Mouse (Mus musculus) c-Kit-negative CD71-positive TER-119-positive erythroid progenitor cells, embryonic 14.5 days (primary cell): ENCODE results near the gene Armcx5.
"Not testable (repeated sequence)": the region's sequence is repeated elsewhere in the genome, so short reads cannot be mapped to it uniquely, and the experiment has no call there.

Experiments
- DNase-seq: peaks from one replicate; pipeline ENCODE4 v3.0.0-alpha.2; 2013; ENCODE audit warnings: low read depth, low spot score

Armcx5 gene

DNA sequence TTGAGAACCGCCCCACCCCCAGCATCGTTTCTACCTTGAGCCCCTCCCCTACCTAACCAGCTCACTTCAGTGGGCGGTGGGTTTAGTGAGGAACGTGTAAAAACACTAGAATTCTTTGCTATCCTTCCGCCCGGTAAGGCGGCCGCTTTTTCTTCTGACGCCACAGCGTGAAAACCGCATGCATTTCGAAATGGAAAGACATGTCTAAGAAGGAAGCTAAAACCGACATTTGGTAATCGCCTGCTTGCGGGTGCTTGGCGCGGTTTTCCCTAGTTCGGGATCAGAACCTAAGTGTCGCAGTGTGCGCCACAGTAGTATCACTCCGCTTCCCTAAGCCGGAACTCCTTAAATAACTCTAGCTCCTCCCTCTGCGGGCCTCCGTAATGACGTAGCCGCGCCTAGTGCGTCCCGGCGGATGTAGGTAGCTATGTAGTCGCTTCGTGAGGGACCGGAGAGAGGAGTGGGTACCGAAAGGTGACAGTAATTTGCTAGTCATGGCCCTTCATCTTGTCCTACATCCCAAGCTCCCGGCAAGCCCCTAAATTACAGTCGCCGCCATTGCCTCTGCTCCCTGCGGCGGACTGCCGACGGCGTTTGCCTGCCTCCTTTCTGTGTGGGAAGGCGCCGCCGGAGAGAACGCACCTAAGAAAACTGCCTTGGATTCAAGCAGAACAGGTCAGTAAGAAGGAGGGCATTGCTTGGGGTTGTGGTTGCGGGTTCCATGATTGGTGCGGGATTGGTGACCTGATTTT, at the start of gene Armcx5, which contains the start of gene Gprasp1:
TSS of gene Armcx5 (plus strand) at position 430 of the 752 bp plus-strand sequence.
TSS of gene Gprasp1 (plus strand) at position 430 of the 752 bp plus-strand sequence.
- peak; percentile 71 for DNase-seq

GRCm38 (mm10) chrX:135693633-135694032, 48.9 kb upstream of the Armcx5 start, which contains the start of gene Tcp11x2:
Gene Tcp11x2 (minus strand): TSS chrX:135693790.
- DNase-seq = no peak

DNA sequence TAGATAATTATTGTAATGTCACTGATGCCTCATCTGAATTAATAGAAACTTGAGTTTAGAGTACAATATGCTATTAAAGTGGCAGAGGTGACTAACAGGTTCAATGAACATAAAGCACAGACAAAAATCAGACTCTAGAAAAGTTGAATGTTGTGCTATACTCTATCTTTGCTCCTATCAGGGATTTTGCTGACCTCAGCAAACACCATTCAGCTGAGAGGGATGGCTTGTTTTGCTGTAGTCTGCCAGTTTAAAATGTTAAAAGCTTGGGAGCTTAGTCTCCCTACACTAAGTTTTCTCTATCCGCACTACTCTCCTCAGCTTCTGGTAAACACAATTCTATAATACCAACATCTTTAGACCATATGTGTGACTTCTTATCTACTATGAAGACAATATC, 39.4 kb upstream of the Armcx5 start:
- no peak for DNase-seq

DNA sequence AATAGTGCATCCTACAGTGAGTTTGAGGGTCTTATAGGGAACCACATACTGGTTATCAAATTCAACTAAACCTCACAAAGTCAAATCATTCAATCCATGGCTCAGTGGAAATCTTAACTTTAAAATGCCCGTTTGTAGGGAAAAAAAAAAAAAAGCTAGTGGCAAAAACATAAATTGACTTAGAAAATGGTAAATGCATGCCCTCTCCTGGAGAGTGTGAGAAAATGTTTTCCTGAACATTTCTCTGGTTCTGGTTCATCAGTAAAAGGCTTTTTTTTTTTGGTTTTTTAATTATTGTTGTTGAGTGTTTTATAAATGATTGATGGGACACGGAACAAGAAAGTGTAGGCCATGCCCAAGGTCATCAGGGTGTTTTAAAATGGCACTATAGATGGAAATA, 38.2 kb upstream of the Armcx5 start:
- DNase-seq = no peak

DNA sequence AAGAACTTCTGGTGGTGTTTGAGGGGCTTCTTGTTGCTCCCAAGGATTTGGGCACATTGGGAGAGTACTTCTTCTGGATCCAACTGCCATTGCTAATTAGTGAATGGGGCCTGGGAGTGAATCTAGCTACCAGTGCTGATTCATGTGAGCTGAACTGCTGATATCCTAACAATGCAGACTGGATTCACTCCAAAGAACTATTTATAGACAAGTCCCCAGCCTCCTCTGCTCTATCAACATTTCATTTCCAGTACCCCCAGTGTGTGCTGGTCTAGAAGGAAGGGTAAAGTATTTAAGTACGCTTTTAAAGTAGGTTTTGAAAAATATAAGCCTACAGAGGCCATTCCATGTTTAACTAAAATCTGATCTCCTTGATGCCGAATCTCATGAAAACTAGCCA, 29.7 kb upstream of the Armcx5 start:
- no peak for DNase-seq

DNA sequence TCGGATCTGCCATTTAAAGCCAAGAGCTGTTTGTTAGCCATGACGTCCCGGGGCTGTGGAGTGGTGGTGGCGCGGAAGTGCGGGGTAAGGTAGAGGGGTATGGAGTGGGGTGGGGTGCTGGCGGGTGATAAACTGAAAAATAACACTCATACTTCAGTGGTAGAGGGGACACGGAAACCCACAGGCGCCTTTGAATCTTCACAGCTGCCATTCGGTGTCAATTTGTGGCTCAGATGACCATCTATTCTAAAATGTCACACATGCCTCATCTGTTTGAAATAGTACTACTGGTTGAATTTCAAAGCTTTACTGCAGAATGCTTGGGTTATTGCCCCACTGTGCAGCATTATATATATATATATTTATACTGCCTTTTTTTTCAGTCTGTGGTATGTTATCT, 17.4 kb upstream of the Armcx5 start, which contains the start of gene Tmsb15a:
TSS of gene Tmsb15a (minus strand) at position 101 of the 400 bp plus-strand sequence.
- DNase-seq = no peak

DNA sequence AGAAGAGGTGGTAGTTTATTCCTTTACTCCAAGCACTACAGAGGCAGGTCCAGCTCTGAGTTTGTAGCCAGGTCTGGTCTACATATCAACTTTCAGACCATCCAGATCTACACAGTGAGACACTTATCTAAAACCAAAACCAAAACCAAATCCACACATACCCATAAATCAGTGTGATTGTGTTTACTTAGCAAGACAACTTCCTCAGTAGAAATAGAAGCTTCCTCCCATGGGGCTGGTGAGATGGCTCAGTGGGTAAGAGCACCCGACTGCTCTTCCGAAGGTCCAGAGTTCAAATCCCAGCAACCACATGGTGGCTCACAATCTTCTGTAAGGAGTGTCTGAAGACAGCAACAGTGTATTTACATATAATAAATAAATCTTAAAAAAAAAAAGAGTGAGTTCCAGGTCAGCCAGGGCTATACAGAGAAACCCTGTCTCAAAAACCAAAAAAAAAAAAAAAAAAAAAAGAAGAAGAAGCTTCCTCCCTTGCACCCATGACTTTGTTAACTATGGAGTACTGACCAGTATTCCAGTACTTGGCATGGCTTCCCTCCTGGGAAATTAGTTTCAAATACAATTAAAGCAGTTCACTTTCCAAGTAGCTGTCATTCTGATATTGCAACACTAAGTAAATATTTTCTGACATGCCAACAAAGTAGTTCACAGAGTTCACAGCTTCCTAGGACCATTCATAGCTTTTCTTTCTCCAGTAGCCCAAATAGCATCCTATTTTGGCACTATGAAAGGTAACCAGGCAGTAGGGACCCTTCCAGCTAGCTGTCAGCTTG, 3.6 kb upstream of the Armcx5 start:
- DNase-seq = no peak

GRCm38 (mm10) chrX:135743056-135743355, 473 bp downstream of the Armcx5 start:
- DNase-seq = no peak

DNA sequence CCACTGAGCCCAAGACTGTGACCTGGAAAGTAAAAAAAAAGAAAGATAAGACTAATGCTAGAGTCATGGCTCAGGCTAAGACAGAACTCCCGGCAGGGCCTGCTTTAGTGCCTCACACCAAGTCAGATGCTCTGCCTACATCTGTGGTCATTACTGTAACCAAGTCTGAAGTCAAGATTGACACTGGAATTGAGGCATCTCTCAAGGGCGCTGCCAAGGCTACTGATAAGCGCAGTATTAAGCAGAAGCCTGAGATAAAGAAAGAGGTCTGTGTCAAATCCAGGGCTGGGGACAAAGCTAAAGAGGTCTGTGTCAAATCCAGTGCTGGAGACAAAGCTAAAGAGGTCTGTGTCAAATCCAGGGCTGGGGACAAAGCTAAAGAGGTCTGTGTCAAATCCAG, 2.8 kb downstream of the Armcx5 start:
- not testable (repeated sequence) for DNase-seq

DNA sequence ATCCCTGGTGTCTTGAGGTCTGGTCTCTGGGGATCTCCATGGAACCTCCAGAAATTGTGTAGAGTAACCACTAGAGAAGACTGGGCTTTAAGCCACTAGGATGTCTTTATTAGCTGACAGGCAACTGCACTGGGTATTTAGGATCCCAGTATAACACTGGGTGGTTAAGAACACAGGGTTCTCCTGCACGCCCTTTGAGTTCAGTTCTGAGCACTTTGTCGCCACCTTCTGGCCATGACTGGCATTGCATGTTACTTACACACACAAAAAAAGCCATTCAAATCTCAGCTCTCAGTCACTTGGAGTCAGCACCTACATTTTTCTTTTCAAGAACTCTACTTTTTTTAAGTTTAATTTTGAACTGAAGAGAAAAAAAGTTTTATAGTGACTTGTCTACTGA, 10.3 kb downstream of the Armcx5 start:
- peak; percentile 42 for DNase-seq

- DNase-seq = no peak
Measured at GRCm38 (mm10) chrX:135761707-135762106, 19.2 kb downstream of the Armcx5 start.

DNA sequence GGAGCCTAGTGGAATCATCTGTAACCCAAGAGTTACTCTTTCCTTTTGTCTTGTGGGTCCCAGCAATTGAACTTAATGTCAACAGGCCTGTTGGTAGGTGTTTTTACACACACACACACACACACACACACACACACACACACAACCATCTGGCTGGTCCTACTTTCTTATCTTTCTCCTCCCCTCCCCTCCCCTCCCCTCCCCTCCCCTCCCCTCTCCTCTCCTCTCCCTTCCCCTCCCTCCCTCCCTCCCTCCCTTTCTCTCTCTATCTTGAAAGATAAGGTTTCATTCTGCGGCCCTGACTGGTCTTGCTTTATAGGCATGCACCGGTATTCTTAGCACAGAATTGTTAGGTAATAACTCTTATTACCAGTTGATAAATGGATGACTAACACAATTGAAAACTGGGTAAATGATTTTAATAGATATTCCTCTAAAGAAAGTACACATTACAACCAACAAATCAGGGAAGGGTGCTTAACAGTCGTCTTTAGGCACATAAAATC, 25.6 kb downstream of the Armcx5 start:
- no peak for DNase-seq

GRCm38 (mm10) chrX:135768565-135768964, 26.0 kb downstream of the Armcx5 start:
- DNase-seq = no peak

- DNase-seq = no peak
Measured at GRCm38 (mm10) chrX:135791536-135791935, 49.0 kb downstream of the Armcx5 start.

DNA sequence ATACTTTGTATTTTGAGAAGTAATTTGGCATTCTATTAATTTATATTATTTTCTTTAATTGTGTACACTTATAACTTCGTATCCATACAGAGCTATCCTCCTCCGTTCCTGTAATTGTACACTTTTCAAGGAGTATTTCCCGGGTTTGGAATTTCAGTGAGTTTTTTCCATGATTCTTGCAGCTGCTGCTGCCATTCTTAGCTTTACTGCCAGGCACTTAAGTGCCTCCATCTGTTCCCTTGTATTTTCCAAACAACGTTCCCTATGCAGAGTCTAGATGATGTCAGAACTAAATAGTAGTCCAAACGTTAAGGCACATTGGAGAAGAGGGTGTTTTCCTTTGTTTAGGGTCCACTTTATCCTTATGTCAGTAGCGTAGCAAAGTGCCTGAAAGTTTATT, 49.8 kb downstream of the Armcx5 start:
- no peak for DNase-seq

DNA sequence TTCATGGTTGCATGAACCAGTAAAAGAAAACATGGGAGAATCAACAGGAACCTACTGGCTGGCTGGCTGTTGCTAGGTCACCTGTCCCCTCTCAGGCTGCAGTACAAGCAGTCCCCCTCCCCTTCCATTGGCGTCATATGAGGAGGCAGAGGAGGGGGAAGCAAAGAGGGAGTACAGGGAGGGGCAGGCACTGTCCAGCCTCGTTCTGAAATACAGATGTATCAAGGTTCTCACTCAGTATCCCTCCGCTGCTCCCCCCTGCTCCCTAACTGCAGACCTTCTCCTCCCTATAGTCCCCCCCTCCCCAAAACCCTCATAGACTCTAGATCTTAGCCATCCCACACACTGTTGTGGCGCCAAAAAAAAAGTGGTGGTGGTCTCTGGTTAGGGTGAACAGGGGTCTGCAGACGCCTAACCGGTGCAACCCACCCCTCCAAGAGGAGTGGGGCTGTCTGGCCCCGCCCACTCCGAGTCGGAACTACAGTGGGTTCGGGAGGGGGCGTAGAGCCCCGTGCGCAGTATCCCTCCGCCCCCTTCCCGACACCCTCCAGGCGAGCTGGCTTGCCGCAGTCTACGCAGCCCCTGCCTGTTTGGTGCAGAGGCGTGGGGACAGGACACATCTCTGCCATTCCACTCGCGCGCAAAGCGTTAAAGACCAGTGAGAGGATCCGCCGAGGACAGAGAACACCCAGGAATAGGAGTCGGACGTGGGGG, 53.2 kb downstream of the Armcx5 start:
- DNase-seq = not testable (repeated sequence)

DNA sequence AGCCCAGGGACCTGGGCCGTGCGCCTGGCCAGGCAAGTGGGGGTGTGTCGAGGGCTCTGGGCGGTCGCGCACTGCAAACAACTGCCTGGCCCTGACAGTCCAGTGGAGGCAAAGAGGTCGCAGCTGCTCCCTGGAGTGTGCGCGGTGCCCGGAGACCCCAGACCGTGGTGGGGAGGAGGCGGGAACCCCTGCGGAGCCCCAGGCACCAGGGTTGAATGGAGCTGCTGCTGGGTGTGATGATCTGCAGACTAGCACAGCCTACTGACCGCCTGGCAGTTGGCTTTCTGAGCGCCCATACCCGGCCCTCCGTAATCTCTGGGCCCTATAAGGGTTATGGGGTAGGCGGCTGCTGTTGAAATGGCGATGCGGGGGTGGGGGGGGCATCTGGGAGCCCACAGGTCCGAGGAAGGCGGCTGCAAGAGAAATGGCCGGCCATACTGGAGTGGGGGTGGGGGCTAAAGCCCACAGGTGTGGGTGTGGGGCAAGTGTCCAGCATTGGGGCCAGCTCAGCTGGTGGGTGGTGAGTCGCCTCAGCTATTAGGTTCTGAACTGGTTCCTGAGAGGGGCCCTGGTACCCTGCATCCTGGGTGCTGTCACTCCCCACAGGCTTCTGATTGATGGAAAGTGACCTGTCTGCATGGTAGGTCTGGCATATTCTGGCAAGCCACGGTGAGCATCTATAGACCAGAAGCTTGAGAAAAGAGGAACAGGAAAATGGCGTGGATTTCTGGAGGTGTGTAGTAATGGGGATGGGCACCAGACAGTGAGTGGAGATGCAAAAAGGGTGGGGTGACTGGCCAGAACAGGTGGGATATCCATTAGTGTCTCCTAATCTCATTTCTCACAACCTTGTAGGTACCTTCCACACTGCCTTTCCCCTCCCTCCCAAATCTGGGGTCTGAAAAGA, 54.0 kb downstream of the Armcx5 start:
- not testable (repeated sequence) for DNase-seq
